Mouse (Mus musculus) CD8-positive naive resting alpha-beta T cell, adult 2 months (primary cell): Measurements from ENCODE around the gene Mageb3.
"Not testable (repeated sequence)": the region's sequence is repeated elsewhere in the genome, so short reads cannot be mapped to it uniquely, and the experiment has no call there.

ENCODE experiments used
- DNase-seq, 2 experiments: peaks; one replicate each; pipeline ENCODE4 v3.0.0; 2022; ENCODE audit warnings: low read depth in 2 of 2, low spot score in 2 of 2

Mageb3 gene

DNA sequence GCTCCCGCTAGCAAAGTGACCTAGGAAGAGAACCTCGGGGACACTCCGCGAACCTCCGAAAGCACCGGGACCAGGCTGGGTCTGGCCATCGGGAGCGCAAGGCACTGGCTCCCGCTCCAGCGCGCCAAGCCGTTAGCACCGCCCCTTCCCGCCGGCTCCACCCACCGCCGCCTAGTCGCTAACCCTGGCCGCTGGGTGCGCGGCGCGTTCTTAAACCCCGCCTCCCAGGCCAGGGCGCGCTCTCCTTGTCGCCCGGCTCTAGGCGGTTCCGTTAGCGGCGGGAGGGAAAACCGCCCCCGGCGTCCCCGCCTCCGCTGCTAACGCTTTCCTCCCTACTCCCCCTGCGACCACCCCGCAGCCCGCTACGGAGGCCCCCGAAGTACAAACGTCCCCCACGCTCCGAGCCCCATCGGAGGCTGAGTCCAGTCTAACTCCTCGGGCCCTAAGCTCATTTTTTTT, at the start of gene Mageb3, which contains the start of gene Ctdspl2:
Gene Mageb3, minus strand, starts transcription at position 328 of the 459 bp plus-strand sequence.
Gene Ctdspl2, plus strand, starts transcription at position 237 of the 459 bp plus-strand sequence.
- DNase-seq: peak; percentile 93 to 95

- DNase-seq: no peak
These were observed 39.8 kb upstream of the Mageb3 start for GRCm38 (mm10) chr2:121995738-121996137.

DNA sequence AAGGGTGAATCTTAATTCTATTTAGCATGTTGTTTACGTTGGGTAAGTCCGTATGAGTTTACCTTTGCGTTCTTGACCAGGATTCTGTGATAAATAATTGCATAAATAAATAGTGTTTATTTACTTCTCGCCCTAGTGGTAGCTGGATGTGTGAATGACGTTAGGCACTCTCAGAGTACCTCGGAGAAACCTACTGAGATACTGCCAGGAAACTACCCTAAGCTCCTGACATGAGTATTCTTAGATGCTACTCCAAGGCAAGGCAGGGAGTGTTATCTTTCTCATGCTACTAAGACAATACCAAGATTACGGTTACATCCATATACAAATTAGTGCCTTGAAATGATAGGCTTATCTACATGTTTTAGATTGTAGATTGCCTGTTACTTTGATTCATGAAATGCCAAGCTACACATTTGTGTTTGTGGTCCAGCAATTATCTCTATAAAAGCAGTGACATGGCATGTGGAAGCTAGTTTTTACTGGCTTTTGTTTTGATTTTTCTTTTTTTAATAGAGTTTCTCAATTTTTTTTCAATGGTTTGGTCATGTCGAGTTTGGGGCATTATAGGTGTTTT, 1.4 kb upstream of the Mageb3 start:
- DNase-seq: peak in 1 of 2 experiments; percentile 2

DNA sequence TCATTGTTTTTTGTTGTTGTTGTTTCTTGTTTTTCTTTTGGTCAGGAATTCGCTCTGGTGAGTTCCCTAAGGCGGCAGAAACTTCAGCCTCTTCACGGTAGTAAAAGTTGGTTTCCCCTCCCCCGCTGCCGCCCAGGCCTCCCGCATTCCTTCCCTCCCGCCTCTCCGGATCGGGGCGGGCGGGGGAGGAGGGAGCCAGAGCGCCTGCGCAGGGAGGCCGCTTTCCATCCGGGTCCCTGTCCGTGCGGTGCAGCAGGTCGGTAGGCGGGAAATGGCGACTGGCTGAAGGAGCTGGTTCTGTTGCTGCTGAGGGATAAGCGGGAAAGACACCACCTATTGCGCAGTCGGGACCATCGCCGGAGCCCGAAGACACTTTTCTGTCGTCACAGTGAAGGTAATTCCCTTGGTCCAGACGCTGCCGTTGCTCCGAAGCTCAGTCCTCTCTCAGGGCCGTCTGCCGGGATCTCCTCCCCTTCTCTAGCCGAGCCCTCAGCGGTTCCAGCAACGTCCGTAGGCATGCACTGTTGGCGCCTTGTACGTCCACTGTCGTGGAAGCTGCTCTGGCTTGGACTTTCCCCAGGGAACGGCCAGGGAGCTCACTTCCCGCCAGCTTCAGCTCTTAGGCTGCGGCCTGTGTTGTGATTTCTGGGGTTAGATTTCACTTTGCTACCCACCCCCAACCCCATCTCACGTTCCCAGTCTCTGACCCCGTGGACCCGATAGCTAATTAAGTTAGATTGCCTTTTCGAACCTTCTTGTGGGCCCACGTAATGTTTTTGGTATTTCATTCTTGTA, 529 bp upstream of the Mageb3 start:
- peak; percentile 90 to 94 for DNase-seq

- DNase-seq: peak in 1 of 2 experiments; percentile 2
These were observed 778 bp downstream of the Mageb3 start for GRCm38 (mm10) chr2:121954971-121955656.

- DNase-seq: no peak
These were observed 12.5 kb downstream of the Mageb3 start for GRCm38 (mm10) chr2:121943364-121943763.

- not testable (repeated sequence) for DNase-seq
These were observed 18.3 kb downstream of the Mageb3 start for GRCm38 (mm10) chr2:121937624-121938023.

GRCm38 (mm10) chr2:121916047-121916970, 39.6 kb downstream of the Mageb3 start:
- no peak for DNase-seq

DNA sequence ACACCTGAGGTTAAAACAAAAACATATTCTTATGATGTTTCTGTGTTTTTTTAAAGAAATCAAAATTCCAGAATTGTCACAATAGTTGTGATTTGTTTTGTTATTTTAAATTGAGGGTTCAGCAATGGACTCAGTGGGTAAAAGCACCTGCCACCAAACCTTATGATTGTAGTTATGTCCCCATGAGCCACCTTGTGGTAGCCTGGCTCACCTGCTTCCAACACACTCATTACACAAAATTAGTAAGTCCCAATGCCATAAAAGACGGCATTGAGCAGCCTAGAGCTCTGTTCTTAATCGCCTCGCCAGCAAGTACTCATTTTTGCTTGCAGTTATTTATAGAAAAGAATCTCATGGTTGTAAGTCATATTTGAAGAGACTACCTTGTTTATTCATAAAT, 45.9 kb downstream of the Mageb3 start:
- no peak for DNase-seq
